Mouse (Mus musculus) small intestine, adult 2 months (tissue): ENCODE data around the gene Nfix.

Source experiments
- CTCF ChIP-seq: fragments of 200-500 bp; IDR thresholded peaks from 2 replicates; pipeline ENCODE4 v1.5.1; 2012; ENCODE audit warnings: low read depth, mild to moderate bottlenecking, control low read depth, inconsistent platforms, low read length, moderate library complexity, mixed read lengths; ENCODE audit not compliant: insufficient replicate concordance, insufficient read length; ENCODE audit errors: extremely low read depth
- POLR2A ChIP-seq: fragments of 200-500 bp; IDR thresholded peaks from 2 replicates; pipeline ENCODE4 v1.6.1; 2012; ENCODE audit warnings: low read depth, mild to moderate bottlenecking, control low read depth, inconsistent platforms, low read length, moderate library complexity

- peak; percentile 98 for TF ChIP-seq POLR2A
- TF ChIP-seq CTCF, result no peak
Observed at GRCm38 (mm10) chr8:84846722-84847572, 46.8 kb upstream of the Nfix start, which contains the start of gene Calr.
